Comparison of ENCODE assay signal across 20 mouse cellular contexts in genomic region chr11:75984581-75984980, GRCm38 (mm10). TPM values are rescaled to one million over a fixed set of nuclear protein-coding genes. Genes with fewer than 3 reads are reported as not detected.
"Had no signal": no experiment of that assay in that cellular context is flagged by ENCODE, and none has a peak within 500 bp of the region (broad histone marks: within the 10 kb centered on the region; RNA-seq: fewer than 3 reads in every experiment).

No protein-coding gene starts in this region.

- H3K9ac ChIP-seq: limb, embryonic 15.5 days; liver, embryonic 12.5 days; liver, embryonic 14.5 days; lung, embryonic 14.5 days; midbrain, embryonic 12.5 days; neural tube, embryonic 13.5 days; neural tube, embryonic 15.5 days; stomach, embryonic 15.5 days had no signal

- H3K27ac ChIP-seq: limb, embryonic 15.5 days; liver, embryonic 12.5 days; liver, embryonic 14.5 days; macrophage; midbrain, embryonic 12.5 days; neural tube, embryonic 13.5 days; neural tube, embryonic 15.5 days; stomach, embryonic 15.5 days; stomach, postnatal 0 days had no signal

- H3K27me3 ChIP-seq: limb, embryonic 15.5 days; midbrain, embryonic 12.5 days; neural tube, embryonic 13.5 days; neural tube, embryonic 15.5 days; stomach, embryonic 15.5 days had no signal

- H3K4me2 ChIP-seq: limb, embryonic 15.5 days; liver, embryonic 12.5 days; lung, embryonic 14.5 days; midbrain, embryonic 12.5 days; neural tube, embryonic 13.5 days; neural tube, embryonic 15.5 days; stomach, embryonic 15.5 days had no signal

- ATAC-seq: liver, embryonic 12.5 days had no signal

- H3K36me3 ChIP-seq: limb, embryonic 15.5 days; liver, embryonic 12.5 days; midbrain, embryonic 12.5 days; neural tube, embryonic 13.5 days; neural tube, embryonic 15.5 days; stomach, embryonic 15.5 days had no signal

- H3K4me1 ChIP-seq: limb, embryonic 15.5 days; liver, embryonic 12.5 days; midbrain, embryonic 12.5 days; neural tube, embryonic 13.5 days; neural tube, embryonic 15.5 days; stomach, embryonic 15.5 days had no signal

- DNase-seq: lung, adult 18-20 months; lung, embryonic 14.5 days; lung, postnatal 10 days; midbrain, embryonic 14.5 days; right cerebral cortex, postnatal 25 days; right cerebral cortex, postnatal 4 days; thymus, adult 2 months; thymus, postnatal 36 days had no signal

- H3K4me3 ChIP-seq: limb, embryonic 15.5 days; liver, embryonic 12.5 days; megakaryocyte, embryonic 14.5 days; midbrain, embryonic 12.5 days; neural tube, embryonic 13.5 days; neural tube, embryonic 15.5 days; stomach, embryonic 15.5 days had no signal

- H3K9me3 ChIP-seq: limb, embryonic 15.5 days; liver, embryonic 12.5 days; megakaryocyte, embryonic 14.5 days; midbrain, embryonic 12.5 days; neural tube, embryonic 13.5 days; neural tube, embryonic 15.5 days; stomach, embryonic 15.5 days had no signal

RNA-seq across cellular contexts. Expression of gene 1700016K19Rik, which starts 15.1 kb away (rescaled TPM):
- polyA plus RNA-seq: liver, embryonic 12.5 days; liver, embryonic 14.5 days; liver, embryonic 16.5 days; macrophage; neural tube, embryonic 11.5 days had no signal

RNA-seq across cellular contexts. Expression of gene Rph3al, which starts 46.4 kb away (rescaled TPM):
- polyA plus RNA-seq: macrophage had no signal
